Mouse (Mus musculus) embryonic facial prominence, embryonic 14.5 days (tissue): ENCODE measurements around the gene Zfr2. TPM values are rescaled to one million over a fixed set of nuclear protein-coding genes. Genes with fewer than 3 reads are reported as not detected.

Source experiments
- ATAC-seq: fragments of 200-750 bp; cut with Nextera tagmentation; 2 replicates; pipeline ENCODE4 v1.8.0; 2017; ENCODE audit warnings: low read depth, moderate number of reproducible peaks, moderate TSS enrichment
- DNase-seq: peaks from one replicate; pipeline ENCODE4 v3.0.0-alpha.2; 2015; ENCODE audit warnings: low spot score
- H3K27ac ChIP-seq: fragments of 300-500 bp; sonication (generic); replicated peaks from 2 replicates; pipeline ENCODE4 v1.5.1; 2014; ENCODE audit warnings: low read depth, mild to moderate bottlenecking, low read length, moderate library complexity
- H3K27me3 ChIP-seq: fragments of 300-500 bp; sonication (generic); replicated peaks from 2 replicates; pipeline ENCODE4 v1.6.1; 2014; ENCODE audit warnings: low read length; ENCODE audit not compliant: control insufficient read depth, insufficient read depth
- H3K36me3 ChIP-seq: fragments of 300-500 bp; sonication (generic); 2 replicates; pipeline ENCODE4 v1.6.1; 2014; ENCODE audit warnings: low read length, mixed read lengths; ENCODE audit not compliant: control insufficient read depth, insufficient read depth
- H3K4me1 ChIP-seq: fragments of 300-500 bp; sonication (generic); 2 replicates; pipeline ENCODE4 v1.6.1; 2014; ENCODE audit warnings: antibody characterized with exemption, low read length; ENCODE audit not compliant: control insufficient read depth, insufficient read depth
- H3K4me2 ChIP-seq: fragments of 300-500 bp; sonication (generic); 2 replicates; pipeline ENCODE4 v1.6.1; 2014; ENCODE audit warnings: low read depth, mild to moderate bottlenecking, low read length, moderate library complexity, mixed read lengths
- H3K4me3 ChIP-seq: fragments of 300-500 bp; sonication (generic); 2 replicates; pipeline ENCODE4 v1.5.1; 2014; ENCODE audit warnings: low read depth, mild to moderate bottlenecking, low read length
- H3K9ac ChIP-seq: fragments of 300-500 bp; sonication (generic); 2 replicates; pipeline ENCODE4 v1.6.1; 2014; ENCODE audit warnings: low read depth, mild to moderate bottlenecking, low read length, moderate library complexity, mixed read lengths
- H3K9me3 ChIP-seq: fragments of 300-500 bp; sonication (generic); 2 replicates; pipeline ENCODE4 v1.6.1; 2016; ENCODE audit warnings: low read length; ENCODE audit not compliant: control insufficient read depth
- WGBS: fragments of 180-500 bp; shearing (Covaris S2); extraction: QIAGEN DNeasy Blood & Tissue Kit; methylation state at CpG from one replicate; pipeline ENCODE4 v1.1.7; 2014; 5-methylcytosine and 5-hydroxymethylcytosine counted together
- polyA plus RNA-seq: library from polyadenylated mRNA; unstranded; fragments of >200 nt; fragmentation: Nextera tagmentation; extraction: Ambion mirVana; gene quantifications from 2 replicates; pipeline ENCODE4 v1.2.1, GENCODE M21; 2014

Gene Zfr2
- polyA plus RNA-seq, 1 experiment from 2014 or later = 6.5 TPM

DNA sequence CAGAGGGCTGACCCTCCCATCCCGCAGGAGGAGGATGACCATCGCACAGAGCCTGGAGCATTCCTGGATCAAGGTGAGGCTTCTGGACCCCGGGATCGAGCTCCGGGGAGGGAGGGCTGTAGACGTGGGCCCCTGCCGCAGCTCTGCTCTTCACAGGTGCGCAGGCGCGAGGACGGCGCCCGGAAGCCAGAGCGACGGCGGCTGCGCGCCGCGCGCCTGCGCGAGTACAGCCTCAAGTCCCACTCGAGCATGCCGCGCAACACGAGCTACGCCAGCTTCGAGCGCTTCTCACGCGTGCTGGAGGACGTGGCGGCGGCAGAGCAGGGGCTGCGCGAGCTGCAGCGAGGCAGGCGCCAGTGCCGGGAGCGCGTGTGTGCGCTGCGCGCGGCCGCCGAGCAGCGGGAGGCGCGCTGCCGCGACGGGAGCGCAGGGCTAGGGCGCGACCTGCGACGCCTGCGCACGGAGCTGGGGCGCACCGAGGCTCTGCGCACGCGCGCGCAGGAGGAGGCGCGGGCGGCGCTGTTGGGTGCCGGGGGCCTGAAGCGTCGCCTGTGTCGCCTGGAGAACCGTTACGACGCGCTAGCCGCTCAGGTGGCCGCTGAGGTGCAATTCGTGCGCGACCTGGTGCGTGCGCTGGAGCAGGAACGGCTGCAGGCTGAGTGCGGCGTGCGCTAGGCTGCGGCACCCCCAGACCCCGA, 40.5 kb upstream of the Zfr2 start:
- Histone ChIP-seq H3K27me3 (peaks cover 32% of the 10 kb centered on the region), H3K27ac (peak overlapping the region; percentile 91), H3K9ac (peak overlapping the region; percentile 80), H3K36me3 (peaks cover 26% of the 10 kb centered on the region), H3K4me2 (peak overlapping the region; percentile 94), H3K4me3 (peak overlapping the region; percentile 66), H3K4me1 (peaks cover 11% of the 10 kb centered on the region; the same call in 1 of the 2 replicates), H3K9me3 (no peaks in the 10 kb centered on the region)
- WGBS = 3% methylated on average over 20 of the region's 93 CpGs
- peak; percentile 92 for DNase-seq
- peak; percentile 91 for ATAC-seq

DNA sequence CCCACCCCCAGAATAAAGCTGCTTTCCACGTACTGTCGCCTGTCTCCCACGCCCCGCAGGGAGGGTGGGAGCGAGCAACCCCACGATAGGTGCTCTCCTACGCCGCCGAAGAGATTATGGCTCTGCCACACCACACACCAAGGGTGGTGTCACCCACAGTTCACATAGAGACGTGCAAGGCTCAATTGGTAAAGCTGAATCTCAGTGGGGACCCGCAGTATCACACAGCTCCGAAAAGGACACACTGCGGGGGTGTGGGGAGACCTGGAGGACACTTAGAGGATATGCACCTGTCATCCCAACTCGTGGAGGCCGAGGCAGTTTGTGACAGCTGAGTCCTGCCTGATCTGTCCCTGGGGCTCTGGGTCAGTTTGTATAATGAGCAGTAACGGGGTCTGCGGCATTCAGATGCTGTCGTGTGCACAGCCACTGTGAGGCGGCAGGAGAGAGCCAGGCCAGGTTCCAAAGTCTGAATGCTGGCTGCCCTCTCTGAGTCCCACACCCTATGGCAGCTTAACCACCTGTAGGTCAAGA, 39.9 kb upstream of the Zfr2 start:
- peak; percentile 56 for DNase-seq
- H3K27me3 ChIP-seq = peaks cover 32% of the 10 kb centered on the region
- peak overlapping the region; percentile 94 for H3K4me2 ChIP-seq
- H3K27ac ChIP-seq = peak overlapping the region; percentile 91
- H3K4me1 ChIP-seq = peaks cover 11% of the 10 kb centered on the region; the same call in 1 of the 2 replicates
- H3K4me3 ChIP-seq = peak overlapping the region; percentile 66
- no peaks in the 10 kb centered on the region for H3K9me3 ChIP-seq
- peak; percentile 22 for ATAC-seq
- H3K36me3 ChIP-seq = peaks cover 24% of the 10 kb centered on the region
- H3K9ac ChIP-seq = peak overlapping the region; percentile 80
- 5% methylated on average over 19 of the region's 19 CpGs for WGBS

DNA sequence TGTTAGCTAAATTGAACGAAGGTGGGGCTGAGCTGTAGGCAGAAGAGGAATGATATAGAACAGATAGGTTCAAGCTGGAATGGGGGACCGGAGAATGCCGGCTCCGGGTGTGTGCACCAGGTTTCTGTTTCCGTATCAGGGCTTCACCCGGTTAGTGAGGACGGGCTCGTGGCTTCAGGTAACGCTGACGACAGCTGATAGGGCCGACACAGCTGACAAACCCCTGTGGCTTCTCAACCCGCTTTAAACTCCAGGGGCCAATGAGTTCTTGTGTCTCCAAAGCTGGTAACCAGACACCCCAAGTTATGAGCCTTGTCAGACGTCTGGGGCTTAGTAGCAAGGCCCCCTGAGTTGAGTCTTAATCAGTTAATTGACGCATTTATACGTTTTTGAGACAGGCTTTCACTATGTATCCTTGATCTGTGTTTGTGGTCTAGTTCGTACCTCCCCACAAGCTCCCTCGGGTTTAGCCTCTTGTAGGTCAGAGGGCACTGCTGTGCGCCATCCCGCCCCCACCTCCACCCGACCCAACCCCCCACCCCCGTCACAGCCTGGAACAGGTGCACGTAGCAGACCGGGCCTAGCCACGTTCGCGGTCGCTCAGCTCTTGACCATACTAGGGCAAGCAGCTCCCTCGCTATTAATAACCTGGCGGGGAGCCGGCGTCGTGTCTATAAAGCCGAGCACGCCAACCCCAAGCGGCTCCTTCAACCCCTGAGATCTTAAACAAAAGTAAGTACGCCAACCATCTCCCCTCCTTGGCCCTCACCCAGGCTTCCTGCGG, 38.8 kb upstream of the Zfr2 start:
- ATAC-seq (no peak), DNase-seq (peak; percentile 59)
- Histone ChIP-seq H3K9ac (no peak overlapping the region; the same call in 1 of the 2 replicates), H3K4me2 (0 out of 2 replicates have a peak overlapping the region, but pooled peaks have one; percentile 17), H3K27ac (no peak overlapping the region), H3K4me3 (no peak overlapping the region), H3K27me3 (peaks cover 32% of the 10 kb centered on the region), H3K36me3 (peaks cover 16% of the 10 kb centered on the region), H3K4me1 (peaks cover 11% of the 10 kb centered on the region; the same call in 1 of the 2 replicates), H3K9me3 (no peaks in the 10 kb centered on the region)
- WGBS = 14% methylated on average over 37 of the region's 37 CpGs

DNA sequence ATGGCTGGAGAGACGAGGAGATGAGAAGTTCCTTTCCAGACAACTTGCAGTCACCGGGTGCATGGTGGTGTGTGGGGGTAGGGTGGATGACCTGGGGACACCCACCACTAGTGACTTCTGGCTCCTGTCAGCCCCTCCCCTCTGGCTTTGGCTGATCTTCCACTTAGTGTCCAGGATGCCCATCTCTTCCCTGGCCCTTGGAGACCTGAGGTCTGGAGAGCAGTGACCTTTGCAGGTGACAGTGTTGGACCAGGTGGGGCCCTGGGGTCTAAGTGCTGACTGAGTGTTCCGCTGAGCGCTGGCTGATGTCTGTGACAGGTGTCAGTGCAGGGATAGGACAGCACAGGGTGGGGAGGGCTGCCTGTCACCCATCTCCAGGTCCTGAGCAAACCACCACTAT, 37.7 kb upstream of the Zfr2 start:
- Histone ChIP-seq H3K4me3 (no peak overlapping the region), H3K9ac (no peak overlapping the region), H3K4me2 (no peak overlapping the region)

DNA sequence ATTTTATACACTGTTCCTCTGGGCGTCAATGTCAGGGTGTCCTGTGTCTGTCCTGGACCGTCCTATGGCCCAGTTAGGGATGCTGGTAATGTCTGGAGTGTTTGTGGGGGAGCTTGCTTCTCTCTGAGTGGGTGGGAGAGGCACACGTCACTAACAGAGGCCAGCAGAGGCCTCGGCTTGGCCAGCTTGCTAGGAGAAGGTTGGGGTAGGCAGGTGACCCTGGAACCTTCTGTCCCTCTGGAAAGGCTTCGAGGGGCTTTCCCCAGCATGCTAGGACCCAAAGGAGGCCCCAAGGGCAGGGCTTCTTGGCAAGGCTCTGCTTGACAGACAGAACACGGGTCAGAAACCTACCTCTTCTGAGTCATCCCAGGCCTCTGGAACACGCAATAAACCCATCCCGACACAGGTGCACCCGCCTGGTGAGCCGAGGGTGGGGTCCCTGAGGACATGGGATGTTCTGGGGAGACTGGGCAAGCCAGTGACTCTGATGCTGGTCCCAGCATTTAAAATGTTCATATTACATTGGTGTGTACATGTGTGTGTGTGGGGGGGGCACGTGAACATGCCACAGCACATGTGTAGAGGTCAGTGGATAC, 36.4 kb upstream of the Zfr2 start:
- Histone ChIP-seq H3K4me1 (peaks cover 11% of the 10 kb centered on the region; the same call in 1 of the 2 replicates), H3K9me3 (no peaks in the 10 kb centered on the region), H3K27me3 (peaks cover 32% of the 10 kb centered on the region), H3K4me3 (no peak overlapping the region), H3K27ac (no peak overlapping the region), H3K9ac (no peak overlapping the region), H3K36me3 (no peaks in the 10 kb centered on the region), H3K4me2 (no peak overlapping the region)
- ATAC-seq (no peak), DNase-seq (no peak)
- WGBS = 67% methylated on average over 11 of the region's 11 CpGs

More for the DNA sequence above, 37.7 kb upstream of the Zfr2 start:
- WGBS = 53% methylated on average over 4 of the region's 4 CpGs
- Histone ChIP-seq H3K27ac (no peak overlapping the region), H3K36me3 (peaks cover 9% of the 10 kb centered on the region), H3K4me1 (peaks cover 11% of the 10 kb centered on the region; the same call in 1 of the 2 replicates), H3K9me3 (no peaks in the 10 kb centered on the region), H3K27me3 (peaks cover 32% of the 10 kb centered on the region)
- ATAC-seq (no peak), DNase-seq (no peak)

DNA sequence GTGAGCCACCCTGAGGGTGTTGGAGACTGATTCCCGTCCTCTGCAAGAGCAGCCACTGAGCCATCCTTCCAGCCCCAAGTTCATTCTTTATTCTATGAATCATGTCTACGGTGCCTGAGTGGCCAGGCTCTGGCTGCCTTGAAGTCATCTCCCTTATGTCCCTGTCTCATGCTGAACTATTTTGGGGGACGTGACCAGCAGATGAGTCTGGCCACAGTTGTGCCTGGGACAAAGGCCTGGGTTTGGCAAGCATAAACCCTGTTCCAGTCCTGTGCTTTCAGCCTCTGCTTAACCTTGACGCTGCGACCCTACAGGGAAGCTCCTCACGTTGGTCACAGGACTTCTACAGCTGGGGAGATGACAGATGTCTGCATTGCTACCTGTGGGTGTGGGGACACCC, 35.6 kb upstream of the Zfr2 start:
- Histone ChIP-seq H3K27ac (no peak overlapping the region), H3K9ac (no peak overlapping the region), H3K4me3 (no peak overlapping the region), H3K36me3 (no peaks in the 10 kb centered on the region), H3K27me3 (peaks cover 32% of the 10 kb centered on the region), H3K9me3 (no peaks in the 10 kb centered on the region), H3K4me1 (peaks cover 6% of the 10 kb centered on the region; the same call in 1 of the 2 replicates), H3K4me2 (no peak overlapping the region)
- DNase-seq (no peak), ATAC-seq (no peak)
- 48% methylated on average over 6 of the region's 6 CpGs for WGBS

DNA sequence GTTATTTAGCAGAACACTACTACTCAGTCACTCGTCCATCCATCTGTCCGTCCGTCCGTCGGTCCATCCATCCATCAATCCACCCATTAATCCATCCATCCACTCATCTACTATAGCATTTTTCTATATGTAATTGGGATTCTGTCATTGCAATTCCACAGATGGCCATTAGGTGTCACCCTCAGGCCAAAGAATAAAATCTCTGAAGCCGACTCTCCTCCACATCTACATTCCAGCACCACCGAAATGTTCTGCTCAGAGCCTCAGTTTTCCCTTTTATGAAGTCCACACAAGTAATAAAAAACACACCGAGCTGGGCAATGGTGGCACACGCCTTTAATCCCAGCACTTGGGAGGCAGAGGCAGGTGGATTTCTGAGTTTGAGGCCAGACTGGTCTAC, 34.7 kb upstream of the Zfr2 start:
- Histone ChIP-seq H3K9me3 (no peaks in the 10 kb centered on the region), H3K27ac (no peak overlapping the region), H3K27me3 (peaks cover 31% of the 10 kb centered on the region), H3K4me1 (peaks cover under 1% of the 10 kb centered on the region; the same call in 1 of the 2 replicates), H3K4me3 (no peak overlapping the region), H3K4me2 (no peak overlapping the region), H3K9ac (no peak overlapping the region), H3K36me3 (no peaks in the 10 kb centered on the region)
- ATAC-seq (no peak), DNase-seq (peak; percentile 71)
- 1% methylated on average over 9 of the region's 9 CpGs for WGBS

DNA sequence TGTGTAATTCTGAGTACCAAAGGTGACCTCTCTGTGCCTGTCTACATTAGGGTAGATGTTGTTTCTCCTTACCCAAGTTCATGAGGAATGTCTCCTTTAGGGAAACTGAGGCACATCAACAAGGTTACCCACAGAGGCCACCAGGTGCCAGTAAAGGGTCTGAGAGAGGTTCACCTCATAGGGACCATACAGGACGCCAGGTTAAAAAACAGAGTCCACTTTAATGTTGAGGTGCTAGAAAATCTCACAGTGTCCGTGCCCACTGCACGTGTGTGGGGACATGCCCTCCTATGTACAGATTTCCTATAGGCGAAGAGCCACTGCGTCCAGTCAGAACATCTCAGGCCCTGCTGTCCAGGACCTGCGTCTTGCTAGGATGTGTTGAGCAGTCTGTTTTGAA, 34.0 kb upstream of the Zfr2 start:
- DNase-seq (no peak), ATAC-seq (no peak)
- Histone ChIP-seq H3K27me3 (peaks cover 23% of the 10 kb centered on the region), H3K9me3 (no peaks in the 10 kb centered on the region), H3K4me3 (no peak overlapping the region), H3K4me2 (no peak overlapping the region), H3K36me3 (no peaks in the 10 kb centered on the region), H3K27ac (no peak overlapping the region), H3K9ac (no peak overlapping the region), H3K4me1 (no peaks in the 10 kb centered on the region; the same call in 1 of the 2 replicates)
- 88% methylated on average over 6 of the region's 6 CpGs for WGBS
